10 mouse cellular contexts compared by ENCODE assay signal in the genomic region with DNA sequence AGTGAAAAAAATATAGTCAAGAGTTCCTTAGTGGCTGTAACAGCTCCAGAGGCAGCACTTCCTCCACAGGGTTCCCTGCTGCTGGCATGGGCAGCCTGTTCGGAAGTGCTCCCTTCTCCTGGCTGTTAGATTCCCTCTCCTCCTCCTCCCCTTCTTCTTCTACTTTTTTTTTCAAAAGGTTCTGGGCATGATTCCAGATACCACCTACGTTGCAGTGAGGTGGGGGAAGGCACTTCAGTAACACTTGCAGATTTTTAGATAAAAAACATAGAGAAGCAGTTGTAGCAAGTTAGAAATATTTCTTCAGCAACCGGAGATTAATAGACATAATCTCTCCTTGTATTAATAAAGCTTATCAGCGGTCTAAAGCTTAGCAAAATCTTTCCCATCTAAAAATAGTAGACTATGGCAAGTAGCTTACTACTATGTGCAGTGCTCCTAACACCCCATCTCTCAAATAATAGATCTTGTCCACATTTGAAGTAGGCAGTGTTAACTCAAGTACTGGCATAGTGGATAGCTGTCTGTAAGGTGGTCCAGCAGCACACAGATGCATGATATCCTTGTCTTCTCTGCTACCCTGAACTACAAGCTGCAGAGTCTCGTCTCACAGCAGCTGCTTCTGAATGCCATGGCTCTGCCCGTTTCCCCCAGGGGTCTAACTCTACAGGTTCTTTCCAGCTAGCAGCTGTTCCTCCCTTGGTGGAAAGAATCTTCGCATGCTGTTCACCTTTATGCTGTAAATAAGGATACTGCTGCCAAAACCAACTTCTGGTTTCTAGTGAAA. TPM values are rescaled to one million over a fixed set of nuclear protein-coding genes. Genes with fewer than 3 reads are reported as not detected.
DNase-seq lines count a peak whose midpoint lies in the region; ATAC-seq and TF ChIP-seq lines count a peak whose summit lies in the region.
"Had no signal": no experiment of that assay in that cellular context is flagged by ENCODE, and none has a peak within 500 bp of the region (broad histone marks: within the 10 kb centered on the region; RNA-seq: fewer than 3 reads in every experiment).

No protein-coding gene starts in this region.

- no peak overlapping the region for H3K4me3 ChIP-seq in forebrain, embryonic 13.5 days
- no peak overlapping the region for H3K4me3 ChIP-seq in forebrain, embryonic 10.5 days
- H3K4me3 ChIP-seq in kidney, embryonic 14.5 days (ENCODE audit: low read length): no peak overlapping the region
- no peak overlapping the region for H3K4me3 ChIP-seq in lung, postnatal 0 days (ENCODE audit: low read depth, low read length)

- H3K27ac ChIP-seq in forebrain, embryonic 13.5 days: peak overlapping the region; percentile 48; the same call in 1 of the 2 replicates
- no peak overlapping the region for H3K27ac ChIP-seq in forebrain, embryonic 10.5 days
- peak overlapping the region; percentile 3; the same call in 1 of the 2 replicates for H3K27ac ChIP-seq in kidney, embryonic 14.5 days (ENCODE audit: low read depth, low read length)
- peak overlapping the region; percentile 6; the same call in 1 of the 2 replicates for H3K27ac ChIP-seq in lung, postnatal 0 days (ENCODE audit: low read length)

- peak; percentile 69; the same call in 1 of the 2 replicates for ATAC-seq in forebrain, embryonic 13.5 days
- no peak; the same call in 1 of the 2 replicates for ATAC-seq in kidney, embryonic 14.5 days (ENCODE audit: low FRiP score, low TSS enrichment)
- ATAC-seq in lung, postnatal 0 days: peak; percentile 62

- no peaks in the 10 kb centered on the region for H3K27me3 ChIP-seq in forebrain, embryonic 13.5 days
- no peaks in the 10 kb centered on the region for H3K27me3 ChIP-seq in forebrain, embryonic 10.5 days (ENCODE audit: poor library complexity, severe bottlenecking)
- no peaks in the 10 kb centered on the region for H3K27me3 ChIP-seq in kidney, embryonic 14.5 days (ENCODE audit: control insufficient read depth, insufficient read depth, low read length)
- no peaks in the 10 kb centered on the region for H3K27me3 ChIP-seq in lung, postnatal 0 days (replicated peaks; ENCODE audit: insufficient read depth, low read length)

- peaks cover 11% of the 10 kb centered on the region; the same call in 1 of the 2 replicates for H3K36me3 ChIP-seq in forebrain, embryonic 13.5 days (ENCODE audit: poor library complexity, severe bottlenecking)
- peaks cover 25% of the 10 kb centered on the region for H3K36me3 ChIP-seq in forebrain, embryonic 10.5 days (replicated peaks)
- H3K36me3 ChIP-seq in kidney, embryonic 14.5 days (ENCODE audit: control insufficient read depth, insufficient read depth, low read length): peaks cover 4% of the 10 kb centered on the region
- 0 out of 2 replicates have a peak, but pooled peaks cover under 1% of the 10 kb centered on the region for H3K36me3 ChIP-seq in lung, postnatal 0 days (ENCODE audit: insufficient read depth, low read length)

- H3K4me1 ChIP-seq in forebrain, embryonic 13.5 days: peaks cover 36% of the 10 kb centered on the region
- H3K4me1 ChIP-seq in forebrain, embryonic 10.5 days: peaks cover 5% of the 10 kb centered on the region; the same call in 1 of the 2 replicates
- H3K4me1 ChIP-seq in kidney, embryonic 14.5 days (ENCODE audit: control insufficient read depth, insufficient read depth, low read length): peaks cover 7% of the 10 kb centered on the region; the same call in 1 of the 2 replicates
- no peaks in the 10 kb centered on the region for H3K4me1 ChIP-seq in lung, postnatal 0 days (ENCODE audit: insufficient read depth, low read depth, low read length)

- H3K9ac ChIP-seq in forebrain, embryonic 13.5 days: peak overlapping the region; percentile 8; the same call in 1 of the 2 replicates
- H3K9ac ChIP-seq in kidney, embryonic 14.5 days (ENCODE audit: low read depth, low read length): no peak overlapping the region
- no peak overlapping the region for H3K9ac ChIP-seq in lung, postnatal 0 days (replicated peaks; ENCODE audit: low read depth)

- H3K4me2 ChIP-seq in forebrain, embryonic 13.5 days: no peak overlapping the region
- H3K4me2 ChIP-seq in kidney, embryonic 14.5 days (replicated peaks; ENCODE audit: low read depth, low read length): no peak overlapping the region
- peak overlapping the region; percentile 19; the same call in 1 of the 2 replicates for H3K4me2 ChIP-seq in lung, postnatal 0 days (replicated peaks; ENCODE audit: low read depth, low read length)

- TF ChIP-seq CTCF in lung, postnatal 0 days (IDR thresholded peaks at IDR 0.05): no peak

- no peak for DNase-seq in forebrain, embryonic 10.5 days (ENCODE audit: extremely low spot score, low spot score)
- DNase-seq in NIH3T3 (ENCODE audit: low read depth): peak; percentile 49
- peak; percentile 42 to 59 for DNase-seq in frontal cortex, postnatal 10 days (ENCODE audit: low spot score in 2 of 2)
- peak; percentile 46 for DNase-seq in lung, postnatal 0 days (ENCODE audit: low spot score)
- no peak for DNase-seq in B cell, adult 2 months
- no peak for DNase-seq in gastrocnemius, adult 8-10 months (ENCODE audit: low spot score in 2 of 2)

- no peaks in the 10 kb centered on the region for H3K9me3 ChIP-seq in forebrain, embryonic 13.5 days (replicated peaks)
- H3K9me3 ChIP-seq in forebrain, embryonic 10.5 days: no peaks in the 10 kb centered on the region
- no peaks in the 10 kb centered on the region for H3K9me3 ChIP-seq in kidney, embryonic 14.5 days (ENCODE audit: control insufficient read depth, low read length)
- H3K9me3 ChIP-seq in lung, postnatal 0 days (ENCODE audit: low read length): no peaks in the 10 kb centered on the region
- H3K9me3 ChIP-seq: G1E had no signal

- WGBS in forebrain, embryonic 13.5 days: 33% methylated on average over 7 of the region's 7 CpGs
- 69% methylated on average over 7 of the region's 7 CpGs for WGBS in forebrain, embryonic 10.5 days
- 43% methylated on average over 7 of the region's 7 CpGs for WGBS in kidney, embryonic 14.5 days
- WGBS in lung, postnatal 0 days: 12% methylated on average over 7 of the region's 7 CpGs

- TF ChIP-seq EP300 in lung, postnatal 0 days (IDR thresholded peaks at IDR 0.05): no peak

RNA-seq across cellular contexts. Expression of a gene that starts 15.4 kb away (rescaled TPM):
- 98.6 and 106 TPM in 2 replicates for polyA plus RNA-seq in forebrain, embryonic 13.5 days (2015; fragmentation: Nextera tagmentation; extraction: Ambion mirVana)
- 92.3 and 92.4 TPM in 2 replicates for polyA plus RNA-seq in forebrain, embryonic 10.5 days (2016; fragmentation: Nextera tagmentation; extraction: Ambion mirVana)
- polyA plus RNA-seq in kidney, embryonic 14.5 days (2014; fragmentation: Nextera tagmentation; extraction: Ambion mirVana): 73.8 and 119 TPM in 2 replicates
- 37.1 and 39.3 TPM in 2 replicates for polyA plus RNA-seq in lung, postnatal 0 days (2015; fragmentation: Nextera tagmentation; extraction: Ambion mirVana)
- total RNA-seq in gastrocnemius, adult 8-10 months (2022): 10 to 100 TPM; 21.9 to 29.4 (median 28.6) TPM

RNA-seq across cellular contexts. Expression of a gene that starts 49.5 kb away (rescaled TPM):
- polyA plus RNA-seq in forebrain, embryonic 13.5 days (2015; fragmentation: Nextera tagmentation; extraction: Ambion mirVana): 110 and 122 TPM in 2 replicates
- polyA plus RNA-seq in forebrain, embryonic 10.5 days (2016; fragmentation: Nextera tagmentation; extraction: Ambion mirVana): 69.0 and 70.5 TPM in 2 replicates
- polyA plus RNA-seq in kidney, embryonic 14.5 days (2014; fragmentation: Nextera tagmentation; extraction: Ambion mirVana): 33.3 and 55.0 TPM in 2 replicates
- 24.9 and 26.9 TPM in 2 replicates for polyA plus RNA-seq in lung, postnatal 0 days (2015; fragmentation: Nextera tagmentation; extraction: Ambion mirVana)
- total RNA-seq in gastrocnemius, adult 8-10 months (2022): 10 to 100 TPM; 15.1 to 18.4 (median 16.5) TPM

RNA-seq across cellular contexts. Expression of a gene that starts 49.9 kb away (rescaled TPM):
- not detected in 2 replicates for polyA plus RNA-seq in forebrain, embryonic 13.5 days (2015; fragmentation: Nextera tagmentation; extraction: Ambion mirVana)
- polyA plus RNA-seq in forebrain, embryonic 10.5 days (2016; fragmentation: Nextera tagmentation; extraction: Ambion mirVana): not detected in 2 replicates
- not detected in 2 replicates for polyA plus RNA-seq in kidney, embryonic 14.5 days (2014; fragmentation: Nextera tagmentation; extraction: Ambion mirVana)
- polyA plus RNA-seq in lung, postnatal 0 days (2015; fragmentation: Nextera tagmentation; extraction: Ambion mirVana): not detected in 2 replicates
- not detected for total RNA-seq in gastrocnemius, adult 8-10 months (2022)
- total RNA-seq: G1E; liver, adult 2 months had no signal
- polyA plus RNA-seq: G1E; liver, adult 2 months had no signal

Comparison
In these comparisons a context has a peak if more than half of its experiments do, and no peak if none do; other contexts are left out.
1. DNase-seq: peak in NIH3T3 (single experiment), frontal cortex, postnatal 10 days (2 of 2) and lung, postnatal 0 days (single experiment); none in forebrain, embryonic 10.5 days (single experiment), B cell, adult 2 months (0 of 2) and gastrocnemius, adult 8-10 months (0 of 2).